Mouse (Mus musculus) liver, postnatal 0 days (tissue): ENCODE measurements around the gene S1pr2.
A peak's percentile ranks its signal among the peaks of the same experiment; 100 is the strongest.

Source experiments
- CTCF ChIP-seq: sonication (generic); IDR thresholded peaks from 2 replicates; pipeline ENCODE4 v1.5.1; 2016; ENCODE audit warnings: antibody characterized with exemption, low read depth
- EP300 ChIP-seq: IDR thresholded peaks from 2 replicates; pipeline ENCODE4 v1.6.1; 2016; ENCODE audit warnings: antibody characterized with exemption, low read depth, mild to moderate bottlenecking

GRCm38 (mm10) chr9:21000811-21001210 is 24.2 kb upstream of the S1pr2 start:
- TF ChIP-seq CTCF (peak; percentile 61), EP300 (no peak)
